Mouse (Mus musculus) kidney, embryonic 14.5 days (tissue): Measurements from ENCODE around the gene Mios. TPM values are rescaled to one million over a fixed set of nuclear protein-coding genes. Genes with fewer than 3 reads are reported as not detected.
A peak's percentile ranks its signal among the peaks of the same experiment; 100 is the strongest.

Source experiments
- ATAC-seq: fragments of 200-750 bp; cut with Nextera tagmentation; 2 replicates; pipeline ENCODE4 v1.8.0; 2017; ENCODE audit warnings: moderate number of reproducible peaks, mild to moderate bottlenecking, moderate TSS enrichment, moderate library complexity; ENCODE audit not compliant: low FRiP score, low TSS enrichment
- H3K27ac ChIP-seq: fragments of 300-500 bp; sonication (generic); 2 replicates; pipeline ENCODE4 v1.5.1; 2014; ENCODE audit warnings: low read depth, mild to moderate bottlenecking, low read length, moderate library complexity, mixed read lengths
- H3K27me3 ChIP-seq: fragments of 300-500 bp; sonication (generic); 2 replicates; pipeline ENCODE4 v1.6.1; 2014; ENCODE audit warnings: mild to moderate bottlenecking, low read length; ENCODE audit not compliant: control insufficient read depth, insufficient read depth
- H3K36me3 ChIP-seq: fragments of 300-500 bp; sonication (generic); 2 replicates; pipeline ENCODE4 v1.6.1; 2014; ENCODE audit warnings: low read length, mixed read lengths; ENCODE audit not compliant: control insufficient read depth, insufficient read depth
- H3K4me1 ChIP-seq: fragments of 300-500 bp; sonication (generic); 2 replicates; pipeline ENCODE4 v1.6.1; 2014; ENCODE audit warnings: low read length, mixed read lengths; ENCODE audit not compliant: control insufficient read depth, insufficient read depth
- H3K4me2 ChIP-seq: fragments of 300-500 bp; sonication (generic); replicated peaks from 2 replicates; pipeline ENCODE4 v1.6.1; 2014; ENCODE audit warnings: low read depth, mild to moderate bottlenecking, low read length
- H3K4me3 ChIP-seq: fragments of 300-500 bp; sonication (generic); 2 replicates; pipeline ENCODE4 v1.5.1; 2014; ENCODE audit warnings: mild to moderate bottlenecking, low read length
- H3K9ac ChIP-seq: fragments of 300-500 bp; sonication (generic); 2 replicates; pipeline ENCODE4 v1.6.1; 2014; ENCODE audit warnings: low read depth, mild to moderate bottlenecking, low read length, moderate library complexity
- H3K9me3 ChIP-seq: fragments of 300-500 bp; sonication (generic); 2 replicates; pipeline ENCODE4 v1.6.1; 2016; ENCODE audit warnings: low read length; ENCODE audit not compliant: control insufficient read depth
- WGBS: fragments of 180-500 bp; shearing (Covaris S2); extraction: QIAGEN DNeasy Blood & Tissue Kit; methylation state at CpG from one replicate; pipeline ENCODE4 v1.1.7; 2014; 5-methylcytosine and 5-hydroxymethylcytosine counted together
- polyA plus RNA-seq: library from polyadenylated mRNA; unstranded; fragments of >200 nt; fragmentation: Nextera tagmentation; extraction: Ambion mirVana; gene quantifications from 2 replicates; pipeline ENCODE4 v1.2.1, GENCODE M21; 2014

Gene Mios
- polyA plus RNA-seq = 20.6 and 32.9 TPM in 2 replicates

- Histone ChIP-seq H3K27me3 (no peaks in the 10 kb centered on the region), H3K9me3 (no peaks in the 10 kb centered on the region), H3K4me1 (peaks cover 8% of the 10 kb centered on the region; the same call in 1 of the 2 replicates), H3K4me2 (peak within 1 kb of the TSS; percentile 54), H3K4me3 (peak within 1 kb of the TSS; percentile 76), H3K36me3 (peaks cover 8% of the 10 kb centered on the region; the same call in 1 of the 2 replicates), H3K27ac (peak within 1 kb of the TSS; percentile 95), H3K9ac (peak within 1 kb of the TSS; percentile 90)
- ATAC-seq = peak; percentile 98
- 2% methylated on average over 72 of the region's 90 CpGs for WGBS
Measured at GRCm38 (mm10) chr6:8209047-8209865, at the start of gene Mios. Gene Mios (plus strand): TSS chr6:8209222.

DNA sequence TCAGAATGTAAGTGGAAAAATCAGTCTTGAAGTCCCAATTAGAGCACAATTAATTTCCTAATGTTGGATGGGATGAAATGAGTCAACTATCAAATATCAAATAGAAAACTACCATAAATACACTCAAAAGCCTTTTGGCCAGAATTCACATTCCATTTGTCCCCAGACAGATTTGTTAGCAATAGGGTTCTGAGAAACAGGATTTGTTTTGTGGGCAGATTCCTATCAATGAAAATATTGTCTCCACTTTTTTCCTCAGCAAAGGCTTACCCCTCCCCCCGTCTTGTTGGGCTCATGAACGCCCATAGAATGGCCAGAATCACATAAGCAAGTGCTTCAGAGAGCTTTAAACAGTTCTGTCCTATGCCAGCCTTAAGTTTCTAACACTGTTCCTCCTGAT is 49.0 kb upstream of the Mios start:
- Histone ChIP-seq H3K36me3 (no peaks in the 10 kb centered on the region), H3K9ac (no peak overlapping the region), H3K27ac (no peak overlapping the region), H3K4me1 (no peaks in the 10 kb centered on the region), H3K4me2 (no peak overlapping the region), H3K27me3 (no peaks in the 10 kb centered on the region), H3K9me3 (no peaks in the 10 kb centered on the region), H3K4me3 (no peak overlapping the region)
- WGBS = 55% methylated on average over 2 of the region's 2 CpGs
- ATAC-seq = no peak

DNA sequence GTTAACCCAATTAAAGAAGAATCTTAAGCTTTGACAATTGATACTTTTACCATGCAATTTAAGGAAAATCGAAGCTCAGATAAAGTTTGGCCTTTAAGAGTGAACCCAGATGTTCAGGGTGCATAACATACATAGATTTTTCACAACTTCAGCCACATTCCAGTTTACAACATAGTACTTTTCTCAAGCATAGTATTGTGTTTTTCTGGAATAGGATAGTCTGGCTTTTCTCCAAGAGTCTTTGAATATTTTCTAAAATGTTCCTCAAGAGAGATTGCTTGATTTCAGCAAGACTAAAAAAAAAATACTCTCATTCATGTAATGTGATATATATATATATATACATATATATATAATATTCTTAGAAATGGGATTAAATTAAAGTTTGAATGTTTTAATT is 44.3 kb upstream of the Mios start:
- no peak overlapping the region for H3K4me3 ChIP-seq
- H3K4me1 ChIP-seq = no peaks in the 10 kb centered on the region
- WGBS = 57% methylated on average over 1 of the region's 1 CpGs
- ATAC-seq = no peak
- H3K4me2 ChIP-seq = no peak overlapping the region
- no peaks in the 10 kb centered on the region for H3K27me3 ChIP-seq
- H3K36me3 ChIP-seq = no peaks in the 10 kb centered on the region
- no peak overlapping the region for H3K9ac ChIP-seq
- H3K9me3 ChIP-seq = no peaks in the 10 kb centered on the region
- H3K27ac ChIP-seq = no peak overlapping the region

DNA sequence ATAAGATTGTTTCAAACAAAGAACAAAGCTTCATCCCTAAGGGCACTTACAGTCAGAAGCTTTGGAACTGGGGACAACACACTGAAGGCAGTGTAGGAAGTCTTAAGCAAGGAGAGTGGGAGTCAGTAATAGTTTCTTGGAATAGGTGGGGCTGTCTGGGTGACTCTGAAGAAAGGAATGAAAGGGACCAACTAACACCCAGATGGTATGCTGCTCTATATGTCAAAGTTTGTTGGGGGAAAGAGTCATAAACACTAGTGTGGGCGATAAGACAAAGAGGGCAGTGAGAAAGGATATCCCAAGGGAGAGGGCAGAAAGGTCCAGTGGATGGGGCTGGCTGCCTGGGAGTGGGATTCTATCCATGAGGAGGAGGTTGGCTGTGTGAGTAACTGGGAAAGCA is 36.9 kb upstream of the Mios start:
- 52% methylated on average over 1 of the region's 1 CpGs for WGBS
- no peaks in the 10 kb centered on the region for H3K9me3 ChIP-seq

DNA sequence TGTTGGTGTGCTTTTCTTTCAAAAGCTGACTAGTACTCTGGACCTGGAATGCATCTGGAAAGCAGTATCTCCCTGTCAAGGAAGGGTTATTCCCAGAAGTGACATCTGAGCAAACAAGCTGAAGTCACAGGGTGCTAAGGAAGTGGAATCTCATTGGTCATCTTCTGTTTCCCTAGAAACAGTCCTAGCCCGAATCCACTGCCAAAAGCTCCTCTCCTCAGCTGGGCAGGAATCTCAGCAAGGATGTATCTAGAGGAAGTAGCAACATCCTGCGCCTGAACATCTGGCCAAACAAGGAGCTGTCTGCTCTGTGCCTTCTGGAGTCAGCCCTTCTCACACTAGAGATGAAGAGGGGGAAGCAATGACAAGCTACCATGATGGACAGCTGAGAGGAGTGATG is 35.0 kb upstream of the Mios start:
- Histone ChIP-seq H3K36me3 (no peaks in the 10 kb centered on the region), H3K9me3 (no peaks in the 10 kb centered on the region), H3K27me3 (no peaks in the 10 kb centered on the region), H3K27ac (no peak overlapping the region), H3K4me3 (no peak overlapping the region), H3K4me1 (no peaks in the 10 kb centered on the region), H3K4me2 (no peak overlapping the region), H3K9ac (no peak overlapping the region)
- WGBS = 47% methylated on average over 2 of the region's 2 CpGs
- ATAC-seq = no peak

More for the DNA sequence above, 36.9 kb upstream of the Mios start:
- Histone ChIP-seq H3K4me3 (no peak overlapping the region), H3K27me3 (no peaks in the 10 kb centered on the region), H3K36me3 (no peaks in the 10 kb centered on the region), H3K9ac (no peak overlapping the region), H3K4me1 (no peaks in the 10 kb centered on the region), H3K4me2 (no peak overlapping the region), H3K27ac (no peak overlapping the region)
- ATAC-seq = no peak

DNA sequence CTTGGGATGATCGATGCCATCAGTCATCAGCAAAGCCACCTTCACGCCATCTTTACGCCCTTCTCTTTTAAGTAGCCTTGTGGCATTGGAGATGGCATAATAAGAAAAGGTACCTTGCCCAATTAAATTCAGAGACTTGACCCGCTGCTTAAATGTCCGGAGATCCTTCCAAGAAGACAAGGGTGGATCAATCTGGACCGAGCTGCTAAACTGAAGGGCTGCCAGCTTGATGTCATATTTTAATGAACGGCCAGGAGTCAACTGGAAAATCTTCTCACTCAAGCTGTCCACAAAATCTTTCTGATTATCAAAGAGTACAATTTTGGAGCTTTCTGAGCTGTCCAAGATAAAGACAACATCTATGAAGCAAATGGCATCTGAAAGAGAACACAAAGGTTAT is 33.7 kb upstream of the Mios start:
- no peaks in the 10 kb centered on the region for H3K27me3 ChIP-seq
- H3K36me3 ChIP-seq = no peaks in the 10 kb centered on the region
- no peak overlapping the region for H3K27ac ChIP-seq
- 93% methylated on average over 7 of the region's 7 CpGs for WGBS
- H3K9me3 ChIP-seq = no peaks in the 10 kb centered on the region
- no peak overlapping the region for H3K4me3 ChIP-seq
- no peaks in the 10 kb centered on the region for H3K4me1 ChIP-seq
- no peak for ATAC-seq
- H3K4me2 ChIP-seq = no peak overlapping the region
- H3K9ac ChIP-seq = no peak overlapping the region

GRCm38 (mm10) chr6:8176116-8176515 is 32.9 kb upstream of the Mios start:
- no peaks in the 10 kb centered on the region for H3K27me3 ChIP-seq
- H3K9me3 ChIP-seq = no peaks in the 10 kb centered on the region
- no peak overlapping the region for H3K27ac ChIP-seq
- H3K4me3 ChIP-seq = no peak overlapping the region
- WGBS = 79% methylated on average over 2 of the region's 2 CpGs
- no peak for ATAC-seq
- no peaks in the 10 kb centered on the region for H3K36me3 ChIP-seq
- H3K9ac ChIP-seq = no peak overlapping the region
- no peak overlapping the region for H3K4me2 ChIP-seq
- H3K4me1 ChIP-seq = no peaks in the 10 kb centered on the region

DNA sequence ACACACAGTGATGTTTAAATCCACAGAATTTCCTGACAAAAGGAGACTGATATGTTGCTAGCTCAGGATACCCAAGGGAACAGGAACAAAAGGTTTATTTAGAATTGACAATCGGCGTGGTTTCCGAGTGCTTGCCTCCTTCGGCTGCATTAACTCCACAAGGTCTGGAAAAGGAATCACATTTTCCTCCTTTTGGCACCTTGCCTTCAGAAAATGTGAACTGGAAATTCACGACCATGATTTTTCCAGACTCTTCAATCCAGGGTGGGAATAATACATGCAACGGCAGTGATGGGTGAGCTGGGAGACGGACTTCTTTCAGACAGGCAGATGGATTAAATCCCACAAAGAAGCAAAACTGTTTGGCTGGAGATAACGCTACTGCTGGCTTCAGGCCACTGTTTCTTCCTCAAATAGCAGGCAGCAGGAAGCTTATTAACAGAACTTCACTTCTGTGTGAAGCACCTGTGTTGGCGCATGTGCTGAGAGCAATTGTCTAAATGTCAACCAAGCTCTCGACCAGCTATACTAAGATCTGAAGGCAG is 30.6 kb upstream of the Mios start:
- Histone ChIP-seq H3K4me3 (no peak overlapping the region), H3K4me1 (no peaks in the 10 kb centered on the region), H3K27me3 (no peaks in the 10 kb centered on the region), H3K36me3 (no peaks in the 10 kb centered on the region), H3K9ac (no peak overlapping the region), H3K27ac (no peak overlapping the region), H3K9me3 (no peaks in the 10 kb centered on the region), H3K4me2 (no peak overlapping the region)
- no peak for ATAC-seq
- WGBS = 53% methylated on average over 10 of the region's 10 CpGs

- Histone ChIP-seq H3K27ac (no peak overlapping the region), H3K4me1 (no peaks in the 10 kb centered on the region), H3K4me2 (no peak overlapping the region), H3K27me3 (no peaks in the 10 kb centered on the region), H3K9me3 (no peaks in the 10 kb centered on the region), H3K36me3 (no peaks in the 10 kb centered on the region), H3K4me3 (no peak overlapping the region), H3K9ac (no peak overlapping the region)
- ATAC-seq = no peak
- WGBS = 91% methylated on average over 3 of the region's 3 CpGs
Measured at GRCm38 (mm10) chr6:8188599-8189233, 20.3 kb upstream of the Mios start.
